9 mouse cellular contexts compared by ENCODE assay signal in genomic region chr19:43495846-43496245, GRCm38 (mm10). TPM values are rescaled to one million over a fixed set of nuclear protein-coding genes. Genes with fewer than 3 reads are reported as not detected.
DNase-seq lines count a peak whose midpoint lies in the region; ATAC-seq and TF ChIP-seq lines count a peak whose summit lies in the region.
"Had no signal": no experiment of that assay in that cellular context is flagged by ENCODE, and none has a peak within 500 bp of the region (broad histone marks: within the 10 kb centered on the region; RNA-seq: fewer than 3 reads in every experiment).

No protein-coding gene starts in this region.

- H3K36me3 ChIP-seq in liver, adult 2 months (ENCODE audit: control insufficient read depth, insufficient read depth, low read length) = peaks cover 18% of the 10 kb centered on the region

- H3K4me3 ChIP-seq in liver, adult 2 months (ENCODE audit: insufficient read depth, low read depth, low read length) = no peak overlapping the region
- H3K4me3 ChIP-seq: neural tube, embryonic 13.5 days had no signal

- peaks cover 2% of the 10 kb centered on the region; the same call in 1 of the 2 replicates for H3K4me1 ChIP-seq in liver, adult 2 months (ENCODE audit: control insufficient read depth, insufficient read depth, low read length)

- H3K27ac ChIP-seq in liver, adult 2 months (replicated peaks; ENCODE audit: insufficient read depth, low read depth, low read length) = no peak overlapping the region
- H3K27ac ChIP-seq: neural tube, embryonic 13.5 days had no signal

- peak; percentile 44 for DNase-seq in 3134 (ENCODE audit: extremely low read depth, insufficient read length, low spot score)
- DNase-seq in CD8-positive naive resting alpha-beta T cell, adult 2 months (ENCODE audit: low read depth in 2 of 2, low spot score in 2 of 2) = peak; percentile 28 to 49
- DNase-seq in cerebellum, postnatal 14 days = peak; percentile 68 to 72
- DNase-seq in gastrocnemius, postnatal 10 days = peak; percentile 47
- DNase-seq in kidney, adult 9 months = peak; percentile 79
- peak; percentile 62 for DNase-seq in liver, adult 2 months (ENCODE audit: extremely low read depth, low read depth, low spot score)
- DNase-seq in Muller cell, postnatal 12 days (ENCODE audit: inconsistent ontology term) = no peak

- peak; percentile 40; the same call in 1 of the 2 replicates for TF ChIP-seq CTCF in liver, adult 2 months (IDR thresholded peaks at IDR 0.05; ENCODE audit: low read depth, low read length)

- no peak overlapping the region for H3K9ac ChIP-seq in liver, adult 2 months (ENCODE audit: low read depth, low read length)
- H3K9ac ChIP-seq: neural tube, embryonic 13.5 days had no signal

- H3K27me3 ChIP-seq in liver, adult 2 months (ENCODE audit: control insufficient read depth, insufficient read depth, low read length) = no peaks in the 10 kb centered on the region

- ATAC-seq in monocyte, adult 5-6 weeks (replicated peaks; ENCODE audit: insufficient number of reproducible peaks, low FRiP score, low TSS enrichment, poor library complexity, severe bottlenecking) = peak; percentile 49

- no peak for TF ChIP-seq POLR2A in liver, adult 2 months (IDR thresholded peaks at IDR 0.05; ENCODE audit: extremely low read depth, insufficient read depth, low read length)

- 11% methylated on average over 5 of the region's 5 CpGs for whole genome bisulfite sequencing in liver, adult 2 months

- no peaks in the 10 kb centered on the region for H3K79me2 ChIP-seq in liver, adult 2 months (ENCODE audit: control insufficient read depth, insufficient read depth, low read length)

RNA-seq across cellular contexts. Expression of gene Got1, which starts 28.6 kb away (rescaled TPM):
- total RNA-seq in gastrocnemius, postnatal 10 days (2021) = 100 to 1,000 TPM; 152 to 177 TPM
- total RNA-seq in liver, adult 2 months (2014; rRNA removed) = 206 and 278 TPM in 2 replicates
- 272 and 286 TPM in 2 replicates for polyA plus RNA-seq in liver, adult 2 months (2012; rRNA removed)
- total RNA-seq in monocyte, adult 5-6 weeks (2017) = 8.9 to 15.1 TPM (median 11.3 TPM) in 3 replicates

RNA-seq across cellular contexts. Expression of gene Cnnm1, which starts 55.6 kb away (rescaled TPM):
- under 1 TPM; 0.28 to 0.29 TPM for total RNA-seq in gastrocnemius, postnatal 10 days (2021)
- total RNA-seq in liver, adult 2 months (2014; rRNA removed) = 0.18 and 0.20 TPM in 2 replicates
- 0.05 and 0.11 TPM in 2 replicates for polyA plus RNA-seq in liver, adult 2 months (2012; rRNA removed)
- not detected in 3 replicates for total RNA-seq in monocyte, adult 5-6 weeks (2017)
